Mouse (Mus musculus): Measurements from ENCODE around the gene Ift88. TPM values are rescaled to one million over a fixed set of nuclear protein-coding genes. Genes with fewer than 3 reads are reported as not detected.

Gene Ift88
- 6.1 TPM in 2 replicates for polyA plus RNA-seq (2012; rRNA removed)

DNA sequence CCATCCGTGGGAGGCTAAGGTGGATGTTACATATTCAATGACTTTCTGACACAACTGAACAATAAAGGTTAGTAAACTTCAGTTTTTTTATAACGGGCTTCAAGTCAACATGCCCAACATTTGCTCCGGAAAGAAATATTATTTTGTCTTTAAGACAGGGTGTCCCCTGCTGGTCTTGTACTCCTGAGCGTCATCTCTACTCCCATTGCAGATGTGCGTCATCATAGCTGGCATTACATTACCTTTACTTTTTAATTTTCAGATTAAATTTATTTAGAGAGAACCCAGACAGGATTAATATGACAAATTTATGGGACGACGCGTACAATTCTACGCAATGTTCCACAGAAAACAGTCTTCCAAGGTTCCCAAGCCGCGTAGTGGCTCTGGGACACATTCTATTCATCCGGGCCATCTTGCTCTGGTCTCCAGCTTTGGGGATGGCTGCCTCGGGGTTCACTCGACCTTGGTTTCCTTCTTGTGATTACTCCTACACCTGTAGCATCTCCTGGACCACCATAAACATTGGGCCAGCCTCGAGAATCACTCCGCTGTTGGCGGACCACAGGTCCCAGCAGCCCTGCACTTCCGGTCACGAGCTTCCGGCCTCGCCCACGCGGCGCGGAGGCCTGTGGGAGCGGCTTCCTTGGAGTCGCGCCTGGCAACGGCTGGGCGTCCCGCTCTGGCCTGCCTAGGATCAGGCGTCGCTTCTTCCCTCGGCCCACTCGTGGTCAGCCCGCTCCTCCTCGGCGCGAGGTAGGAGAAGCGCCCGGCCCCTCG lies at the start of gene Ift88:
TSS of gene Ift88 (plus strand) at position 631 of the 780 bp plus-strand sequence.
- TF ChIP-seq CTCF (IDR thresholded peaks at IDR 0.05; ENCODE audit: insufficient read depth, low read length) (no peak), POLR2A (IDR thresholded peaks at IDR 0.05; ENCODE audit: borderline replicate concordance, extremely low read depth, low read depth, low read length) (peak; percentile 88; the same call in 1 of the 2 replicates)

DNA sequence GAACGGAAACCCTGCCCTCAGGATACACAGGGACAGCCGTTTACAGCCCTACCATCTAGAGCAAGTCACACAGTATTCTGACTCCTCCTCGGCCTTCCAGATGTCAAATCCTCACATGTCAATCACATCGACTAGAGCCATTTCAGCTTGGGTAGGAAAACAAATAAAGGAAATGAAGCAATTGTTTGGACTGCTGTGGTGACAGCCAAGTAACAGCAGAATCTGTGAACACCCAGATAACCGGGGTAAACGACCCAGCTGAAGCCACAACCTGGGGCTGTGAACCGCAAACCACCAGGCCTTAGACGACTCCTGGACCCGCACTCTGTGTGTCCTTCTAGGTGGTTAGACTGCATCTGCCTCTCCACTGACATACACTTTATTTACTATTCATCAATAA lies 48.7 kb upstream of the Ift88 start:
- H3K4me1 ChIP-seq (ENCODE audit: control insufficient read depth, insufficient read depth, low read length) = no peaks in the 10 kb centered on the region
- TF ChIP-seq POLR2A (IDR thresholded peaks at IDR 0.05; ENCODE audit: borderline replicate concordance, extremely low read depth, low read depth, low read length) (no peak), CTCF (IDR thresholded peaks at IDR 0.05; ENCODE audit: insufficient read depth, low read length) (no peak)
- H3K4me3 ChIP-seq (replicated peaks; ENCODE audit: extremely low read depth, low read depth, low read length) = no peak overlapping the region
- WGBS = 54% methylated on average over 9 of the region's 9 CpGs
- DNase-seq = no peak

More for the DNA sequence above, at the start of gene Ift88:
- Histone ChIP-seq H3K4me1 (ENCODE audit: control insufficient read depth, insufficient read depth, low read length) (no peaks in the 10 kb centered on the region), H3K4me3 (replicated peaks; ENCODE audit: extremely low read depth, low read depth, low read length) (peak within 1 kb of the TSS; percentile 96)
- 2% methylated on average over 42 of the region's 42 CpGs for WGBS
- DNase-seq = peak; percentile 93

DNA sequence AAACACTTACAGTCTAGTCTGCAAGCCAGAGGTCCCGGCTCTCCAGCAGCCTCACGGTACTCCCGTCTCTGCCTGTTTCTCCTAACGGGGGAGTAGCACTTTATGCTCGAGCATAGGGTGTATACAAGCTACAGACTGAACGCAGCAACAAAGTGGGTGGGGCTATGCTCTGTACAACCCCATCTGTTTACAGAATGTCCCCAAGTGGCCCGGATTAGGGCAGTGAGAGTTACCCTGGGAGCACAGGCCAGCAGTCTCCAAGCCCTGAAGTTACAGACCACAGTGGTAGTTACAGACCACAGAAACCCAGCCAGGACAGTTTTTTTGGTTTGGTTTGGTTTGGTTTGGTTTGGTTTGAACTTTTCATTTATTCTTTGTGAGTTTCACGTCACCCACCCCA lies 47.8 kb upstream of the Ift88 start:
- Histone ChIP-seq H3K4me3 (replicated peaks; ENCODE audit: extremely low read depth, low read depth, low read length) (no peak overlapping the region), H3K4me1 (ENCODE audit: control insufficient read depth, insufficient read depth, low read length) (no peaks in the 10 kb centered on the region)
- no peak for DNase-seq
- TF ChIP-seq CTCF (IDR thresholded peaks at IDR 0.05; ENCODE audit: insufficient read depth, low read length) (no peak), POLR2A (IDR thresholded peaks at IDR 0.05; ENCODE audit: borderline replicate concordance, extremely low read depth, low read depth, low read length) (no peak)
- 71% methylated on average over 8 of the region's 8 CpGs for WGBS

DNA sequence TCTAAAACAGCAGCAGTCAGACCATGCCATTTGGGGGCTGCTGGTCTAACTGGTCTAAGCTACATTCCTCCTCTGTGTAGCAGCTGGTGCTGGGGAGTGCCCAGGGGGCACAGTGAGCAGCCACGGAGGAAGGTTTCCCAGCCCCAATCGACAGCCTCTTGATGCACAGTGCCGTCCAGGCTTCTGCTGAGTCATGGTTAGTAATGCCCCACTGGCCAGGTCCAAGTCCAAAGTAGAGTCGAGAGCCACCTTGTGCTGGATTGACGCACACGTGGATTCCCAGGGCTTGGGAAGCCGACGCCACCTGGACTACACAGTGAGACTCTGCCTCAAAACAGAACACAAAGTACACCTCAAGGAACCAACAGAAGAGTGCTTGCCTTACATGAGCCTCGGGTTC lies 46.9 kb upstream of the Ift88 start:
- no peak for DNase-seq
- Histone ChIP-seq H3K4me3 (replicated peaks; ENCODE audit: extremely low read depth, low read depth, low read length) (no peak overlapping the region), H3K4me1 (ENCODE audit: control insufficient read depth, insufficient read depth, low read length) (no peaks in the 10 kb centered on the region)
- WGBS = 78% methylated on average over 9 of the region's 9 CpGs
- no peak for TF ChIP-seq POLR2A (IDR thresholded peaks at IDR 0.05; ENCODE audit: borderline replicate concordance, extremely low read depth, low read depth, low read length)
- no peak for TF ChIP-seq CTCF (IDR thresholded peaks at IDR 0.05; ENCODE audit: insufficient read depth, low read length)

DNA sequence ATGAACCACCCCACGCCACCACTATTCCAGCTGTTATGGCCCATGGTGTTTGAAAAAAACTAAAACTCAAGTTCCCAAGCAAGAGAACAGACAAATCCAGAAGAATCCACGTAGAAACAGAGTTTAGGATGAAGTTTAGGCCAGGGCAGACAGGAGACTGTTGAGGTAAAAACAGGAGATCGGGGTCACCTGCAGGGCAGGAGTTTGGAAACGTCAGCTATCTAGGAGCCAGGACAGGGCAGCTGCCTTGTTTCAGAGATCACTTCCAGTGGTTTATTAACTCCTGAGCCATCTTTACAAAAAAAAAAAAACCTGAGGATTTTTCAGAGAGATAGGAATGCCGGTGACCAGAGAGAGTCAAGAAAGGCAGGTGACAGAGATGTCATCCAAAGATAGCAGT lies 46.3 kb upstream of the Ift88 start:
- DNase-seq = no peak

DNA sequence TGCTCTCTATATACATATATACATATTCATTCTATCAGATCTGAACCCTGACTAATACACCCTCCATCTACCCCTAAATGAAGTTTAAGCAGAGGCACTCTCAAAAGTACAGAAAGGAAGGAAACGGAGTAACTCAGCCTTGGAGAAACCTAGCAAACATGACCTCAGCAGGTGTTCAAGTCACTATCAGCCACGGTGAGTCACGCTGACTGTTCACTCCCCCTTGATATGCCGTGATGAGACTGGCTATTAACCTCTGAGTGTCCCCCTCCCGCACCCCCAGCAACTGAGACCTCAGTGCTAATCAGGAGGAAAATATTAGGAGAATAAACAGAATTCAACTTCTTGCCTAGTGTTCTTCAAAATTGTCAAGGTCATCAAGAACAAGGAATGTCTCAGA lies 38.2 kb upstream of the Ift88 start:
- Histone ChIP-seq H3K4me3 (replicated peaks; ENCODE audit: extremely low read depth, low read depth, low read length) (no peak overlapping the region), H3K4me1 (ENCODE audit: control insufficient read depth, insufficient read depth, low read length) (no peaks in the 10 kb centered on the region)
- no peak for TF ChIP-seq POLR2A (IDR thresholded peaks at IDR 0.05; ENCODE audit: borderline replicate concordance, extremely low read depth, low read depth, low read length)
- no peak for TF ChIP-seq CTCF (IDR thresholded peaks at IDR 0.05; ENCODE audit: insufficient read depth, low read length)
- WGBS = 81% methylated on average over 5 of the region's 5 CpGs
- no peak for DNase-seq

More for the DNA sequence above, 46.3 kb upstream of the Ift88 start:
- H3K4me1 ChIP-seq (ENCODE audit: control insufficient read depth, insufficient read depth, low read length) = no peaks in the 10 kb centered on the region
- no peak overlapping the region for H3K4me3 ChIP-seq (replicated peaks; ENCODE audit: extremely low read depth, low read depth, low read length)
- no peak for TF ChIP-seq POLR2A (IDR thresholded peaks at IDR 0.05; ENCODE audit: borderline replicate concordance, extremely low read depth, low read depth, low read length)
- no peak for TF ChIP-seq CTCF (IDR thresholded peaks at IDR 0.05; ENCODE audit: insufficient read depth, low read length)
- 84% methylated on average over 5 of the region's 5 CpGs for WGBS

DNA sequence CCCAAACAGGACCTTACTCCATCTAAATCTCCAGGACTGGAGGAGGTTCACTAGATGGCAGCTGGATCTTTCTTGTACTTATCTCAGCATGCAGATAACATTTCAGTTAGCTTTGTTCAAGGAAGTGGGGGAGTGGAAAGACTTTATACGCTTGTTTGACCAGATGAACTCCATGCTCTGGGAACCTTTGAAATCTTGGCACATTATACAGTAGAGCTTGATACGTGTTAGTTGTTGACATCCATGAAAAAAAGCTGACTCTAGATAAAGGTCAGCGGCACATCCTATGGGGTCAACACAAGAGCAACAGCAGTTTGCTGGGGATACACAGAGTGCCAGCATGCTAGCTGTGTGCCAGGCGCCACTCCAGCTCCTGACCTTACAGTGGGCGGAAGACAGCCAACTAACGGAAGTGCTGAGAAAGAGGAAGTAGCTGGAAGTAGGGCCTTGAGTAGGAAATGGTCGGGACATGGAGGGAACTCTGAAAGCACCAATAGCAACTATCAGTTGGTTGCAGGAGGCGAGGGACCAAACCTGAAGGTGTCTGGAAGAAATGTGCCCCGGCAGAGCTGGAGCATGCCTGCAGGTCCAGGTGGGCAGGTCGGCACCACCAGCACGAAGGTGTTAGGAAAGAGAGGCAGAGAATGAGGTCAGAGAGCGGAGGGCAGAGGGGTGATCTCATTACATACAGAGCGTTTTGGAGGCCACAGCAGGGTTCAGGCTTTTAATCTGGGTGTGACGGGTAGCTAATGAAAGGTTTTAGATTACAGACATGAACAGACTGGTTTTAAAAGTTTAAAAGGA lies 36.9 kb upstream of the Ift88 start:
- H3K4me1 ChIP-seq (ENCODE audit: control insufficient read depth, insufficient read depth, low read length) = no peaks in the 10 kb centered on the region
- 58% methylated on average over 14 of the region's 14 CpGs for WGBS
- no peak for DNase-seq
- no peak for TF ChIP-seq POLR2A (IDR thresholded peaks at IDR 0.05; ENCODE audit: borderline replicate concordance, extremely low read depth, low read depth, low read length)
- no peak for TF ChIP-seq CTCF (IDR thresholded peaks at IDR 0.05; ENCODE audit: insufficient read depth, low read length)
- H3K4me3 ChIP-seq (replicated peaks; ENCODE audit: extremely low read depth, low read depth, low read length) = no peak overlapping the region

DNA sequence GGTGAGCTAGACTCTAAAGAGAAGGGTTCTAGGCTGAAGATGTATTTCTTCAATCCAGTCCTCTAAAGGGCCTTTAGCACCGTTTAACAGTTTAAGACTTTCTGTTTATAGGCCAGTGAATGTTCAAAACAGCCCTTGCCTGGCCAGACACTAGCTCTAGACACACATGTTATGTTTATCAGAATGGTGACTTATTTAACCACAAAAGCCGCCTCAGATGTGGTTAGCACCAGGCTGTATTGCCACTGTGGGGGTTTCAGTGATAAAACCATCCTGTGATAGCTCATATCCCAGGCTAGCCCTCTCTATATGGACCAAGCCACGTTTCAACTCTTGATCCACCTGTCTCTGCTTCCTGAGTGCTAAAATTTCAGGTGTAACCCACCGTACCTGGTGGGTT lies 32.2 kb upstream of the Ift88 start:
- Histone ChIP-seq H3K4me1 (ENCODE audit: control insufficient read depth, insufficient read depth, low read length) (no peaks in the 10 kb centered on the region), H3K4me3 (replicated peaks; ENCODE audit: extremely low read depth, low read depth, low read length) (no peak overlapping the region)
- 72% methylated on average over 4 of the region's 4 CpGs for WGBS
- no peak for DNase-seq
- TF ChIP-seq POLR2A (IDR thresholded peaks at IDR 0.05; ENCODE audit: borderline replicate concordance, extremely low read depth, low read depth, low read length) (no peak), CTCF (IDR thresholded peaks at IDR 0.05; ENCODE audit: insufficient read depth, low read length) (no peak)

DNA sequence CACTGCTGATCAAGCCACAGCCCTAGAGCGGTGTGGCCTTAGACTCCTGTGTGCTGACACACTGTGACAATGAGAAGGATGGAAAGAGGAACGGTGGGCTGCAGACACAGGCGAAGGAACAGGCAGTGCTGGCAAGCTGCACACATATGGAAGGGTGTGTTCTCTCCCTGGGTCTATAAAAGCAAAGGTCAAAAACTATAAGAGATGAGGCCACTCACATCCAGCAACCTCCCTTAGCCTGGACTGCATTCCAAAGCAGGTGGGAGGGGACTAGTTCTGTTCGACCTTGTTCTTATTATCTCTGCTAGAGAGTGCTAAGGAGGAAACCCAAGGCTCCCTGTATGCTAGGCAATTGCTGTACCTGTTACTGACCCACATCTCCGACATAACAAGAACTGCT lies 31.6 kb upstream of the Ift88 start:
- TF ChIP-seq CTCF (IDR thresholded peaks at IDR 0.05; ENCODE audit: insufficient read depth, low read length) = no peak
- TF ChIP-seq POLR2A (IDR thresholded peaks at IDR 0.05; ENCODE audit: borderline replicate concordance, extremely low read depth, low read depth, low read length) = no peak
- Histone ChIP-seq H3K4me1 (ENCODE audit: control insufficient read depth, insufficient read depth, low read length) (no peaks in the 10 kb centered on the region), H3K4me3 (replicated peaks; ENCODE audit: extremely low read depth, low read depth, low read length) (no peak overlapping the region)
- whole genome bisulfite sequencing = 60% methylated on average over 5 of the region's 5 CpGs
- no peak for DNase-seq
